Mouse (Mus musculus): Measurements from ENCODE around the gene C2cd4a.

C2cd4a gene

DNA sequence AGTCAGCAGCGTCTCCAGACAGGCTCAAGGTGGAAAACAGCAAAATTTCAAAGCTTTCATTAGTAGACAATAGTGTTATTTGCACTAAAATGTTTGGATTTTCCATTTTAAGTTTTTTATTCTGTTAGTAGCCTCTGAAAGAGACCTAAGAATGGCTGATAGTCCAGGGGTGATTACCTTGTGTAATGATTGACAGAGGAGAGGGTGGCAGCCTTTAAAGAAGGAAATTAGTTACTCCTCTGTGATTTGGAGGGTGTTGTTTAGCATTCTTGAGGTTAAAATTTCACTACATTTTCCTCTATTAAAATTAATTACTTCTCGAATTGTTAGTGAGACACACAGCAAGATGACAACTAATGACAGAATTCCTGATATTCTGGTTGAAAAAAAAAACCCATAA is 5.2 kb upstream of the C2cd4a start:
- ATAC-seq (ENCODE audit: insufficient number of reproducible peaks, low FRiP score, low TSS enrichment), result no peak

DNA sequence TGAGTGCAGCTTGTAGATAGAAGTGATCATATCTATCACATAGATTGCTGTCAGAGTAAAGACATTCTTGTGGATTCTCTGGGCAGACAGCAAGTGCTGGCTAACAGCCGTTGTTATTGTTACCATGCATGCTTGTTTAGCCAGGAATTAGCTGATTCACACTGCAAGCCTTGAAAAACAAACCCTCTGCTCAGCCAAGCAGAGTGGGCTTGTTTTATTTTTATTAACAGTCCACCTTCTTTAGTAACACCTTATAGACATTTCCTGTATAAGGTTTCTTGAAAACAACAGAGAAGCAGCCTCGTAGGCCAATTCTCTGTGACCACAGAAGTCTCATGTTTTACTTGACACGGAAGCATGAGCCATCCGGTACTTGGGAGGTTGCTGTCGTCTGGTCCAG is 2.4 kb upstream of the C2cd4a start:
- no peak for ATAC-seq (ENCODE audit: insufficient number of reproducible peaks, low FRiP score, low TSS enrichment)

DNA sequence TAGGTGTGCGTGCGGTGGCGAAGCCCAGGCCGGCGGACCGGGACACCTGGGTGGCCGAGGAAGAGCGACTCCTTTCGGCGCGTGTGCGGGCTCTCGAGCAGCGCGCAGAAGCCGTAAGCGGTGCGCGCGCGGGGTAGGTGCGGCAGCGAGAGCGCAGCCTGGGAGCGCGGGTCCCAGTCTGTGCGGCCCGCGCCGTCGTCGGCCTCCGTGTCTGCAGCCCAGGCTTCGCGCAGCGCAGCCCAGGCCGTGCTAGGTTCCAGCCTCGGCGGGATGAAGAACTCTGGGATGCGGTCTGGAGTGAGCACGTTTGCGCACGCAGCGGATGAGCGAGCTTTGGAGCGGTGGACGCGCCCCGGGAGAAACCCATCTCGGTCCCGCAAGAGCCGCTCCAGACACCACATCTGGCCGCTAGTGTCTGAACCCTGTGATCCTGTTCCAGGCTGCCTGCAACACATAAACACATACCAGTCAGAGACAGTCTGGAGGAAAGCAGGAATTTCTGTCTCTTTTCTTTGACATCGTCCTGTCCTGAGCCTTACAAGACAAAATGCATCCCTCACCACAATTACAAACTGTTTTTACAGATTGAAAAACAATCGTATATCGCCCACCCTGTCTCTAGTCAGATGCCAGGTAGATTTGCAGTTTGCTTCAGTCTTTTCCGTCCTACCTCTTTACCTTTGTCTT is 628 bp downstream of the C2cd4a start:
- ATAC-seq (ENCODE audit: insufficient number of reproducible peaks, low FRiP score, low TSS enrichment), result peak; percentile 51; the same call in 1 of the 2 replicates

DNA sequence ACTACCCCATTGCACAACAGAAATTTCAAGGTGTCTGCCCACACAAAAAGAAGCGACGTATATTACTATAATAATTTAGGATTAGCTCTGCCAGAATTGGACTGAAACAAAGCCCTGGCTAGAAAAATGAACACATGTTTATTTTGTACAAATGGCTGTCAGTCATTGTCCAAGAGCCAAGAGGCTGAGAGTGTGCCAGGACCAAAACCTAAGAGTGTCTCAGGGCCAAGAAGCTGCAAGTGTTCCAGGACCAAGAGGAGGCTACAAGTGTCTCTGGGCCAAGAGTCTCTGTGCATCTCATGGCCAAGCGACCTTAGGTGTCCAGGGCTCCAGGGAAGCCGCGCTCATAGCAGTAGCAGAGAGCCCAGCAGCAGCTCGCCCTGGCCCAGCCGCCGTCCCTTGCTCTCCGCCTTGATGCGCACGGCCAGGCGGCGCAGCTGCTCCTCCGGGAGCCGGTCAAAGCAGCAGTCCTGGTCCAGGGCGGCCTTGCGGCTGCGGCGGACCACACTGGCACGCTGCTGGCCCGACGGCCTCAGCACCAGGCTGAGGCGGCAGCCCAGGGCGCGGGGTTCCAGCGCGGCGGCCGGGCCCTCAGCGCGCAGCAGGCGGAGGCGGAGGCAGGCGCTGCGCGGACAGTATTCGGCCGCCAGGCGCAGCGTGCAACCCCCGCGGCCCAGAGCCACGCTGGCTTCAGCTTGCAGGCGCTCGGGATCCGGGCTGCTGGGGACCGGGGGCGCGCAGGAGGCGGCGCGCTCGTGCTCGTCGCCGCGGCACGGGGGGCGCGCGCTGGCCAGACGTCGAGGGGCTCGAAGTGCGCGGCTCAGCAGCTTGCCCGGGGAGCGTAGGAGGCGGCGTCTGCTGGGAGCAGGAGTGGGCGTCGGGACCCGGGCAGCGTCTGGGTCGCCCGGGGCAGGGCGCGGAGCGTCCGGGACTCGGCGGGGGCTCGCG is 1.4 kb downstream of the C2cd4a start:
- ATAC-seq (ENCODE audit: insufficient number of reproducible peaks, low FRiP score, low TSS enrichment), result peak; percentile 80; the same call in 1 of the 2 replicates

DNA sequence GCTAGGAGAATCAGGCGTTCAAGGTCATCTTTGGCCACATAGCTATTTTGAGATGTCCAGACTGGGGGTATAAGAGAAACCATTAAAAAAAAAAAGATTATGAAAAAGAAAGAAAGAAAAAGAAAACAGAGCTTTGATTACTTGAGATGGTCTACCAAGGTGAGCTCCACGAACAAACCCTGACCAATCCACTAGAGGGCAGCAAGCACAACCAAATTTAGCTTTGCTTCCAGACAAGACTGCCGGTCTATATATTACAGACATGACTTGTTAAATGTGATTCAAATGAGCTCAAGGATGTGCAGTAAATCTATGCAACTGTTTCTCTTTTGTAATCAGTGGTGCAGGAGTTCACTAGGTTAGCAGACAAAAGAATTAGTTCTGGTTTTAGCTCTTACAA is 3.9 kb downstream of the C2cd4a start:
- no peak for ATAC-seq (ENCODE audit: insufficient number of reproducible peaks, low FRiP score, low TSS enrichment)

DNA sequence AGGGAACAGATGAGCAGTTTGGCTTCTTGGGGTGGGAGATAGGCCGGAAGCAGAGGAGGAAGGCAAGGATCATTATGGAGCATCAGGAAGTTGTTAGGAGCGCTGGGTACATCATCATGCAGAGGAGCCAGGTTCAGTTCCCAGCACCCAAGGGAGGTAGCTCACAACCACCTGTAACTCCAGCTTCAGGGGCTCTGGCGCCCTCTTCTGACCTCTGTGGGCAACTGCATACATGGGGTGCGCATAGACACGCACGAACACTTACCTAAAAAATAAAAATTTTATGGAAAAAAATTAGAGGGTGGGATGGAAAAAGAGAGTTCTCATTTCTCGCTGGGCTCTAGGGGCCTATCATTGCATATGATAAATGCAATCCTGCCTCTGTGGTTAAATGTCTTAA is 6.6 kb downstream of the C2cd4a start:
- no peak for ATAC-seq (ENCODE audit: insufficient number of reproducible peaks, low FRiP score, low TSS enrichment)

DNA sequence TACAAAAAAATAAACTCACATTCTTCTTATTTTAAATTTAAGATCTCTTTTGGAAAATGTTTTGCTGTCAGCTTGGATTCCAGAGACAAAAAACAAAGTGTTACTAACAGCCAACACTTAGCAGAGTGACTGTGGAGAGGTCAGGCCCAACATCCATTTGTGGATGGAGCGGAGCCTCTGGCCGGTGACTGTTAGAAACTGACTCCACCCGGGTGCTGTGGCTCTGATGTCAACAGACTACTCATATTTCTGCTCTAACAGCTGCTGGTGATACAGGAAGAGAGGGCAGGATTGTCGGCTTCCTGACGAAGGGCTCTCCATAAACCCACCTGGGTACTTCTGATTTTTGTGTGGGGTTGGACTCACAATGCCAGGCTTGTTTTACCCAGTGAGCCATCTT is 9.0 kb downstream of the C2cd4a start:
- ATAC-seq (ENCODE audit: insufficient number of reproducible peaks, low FRiP score, low TSS enrichment), result no peak

- no peak for ATAC-seq (ENCODE audit: insufficient number of reproducible peaks, low FRiP score, low TSS enrichment)
These were observed 13.5 kb downstream of the C2cd4a start for GRCm38 (mm10) chr9:67818668-67818950.

DNA sequence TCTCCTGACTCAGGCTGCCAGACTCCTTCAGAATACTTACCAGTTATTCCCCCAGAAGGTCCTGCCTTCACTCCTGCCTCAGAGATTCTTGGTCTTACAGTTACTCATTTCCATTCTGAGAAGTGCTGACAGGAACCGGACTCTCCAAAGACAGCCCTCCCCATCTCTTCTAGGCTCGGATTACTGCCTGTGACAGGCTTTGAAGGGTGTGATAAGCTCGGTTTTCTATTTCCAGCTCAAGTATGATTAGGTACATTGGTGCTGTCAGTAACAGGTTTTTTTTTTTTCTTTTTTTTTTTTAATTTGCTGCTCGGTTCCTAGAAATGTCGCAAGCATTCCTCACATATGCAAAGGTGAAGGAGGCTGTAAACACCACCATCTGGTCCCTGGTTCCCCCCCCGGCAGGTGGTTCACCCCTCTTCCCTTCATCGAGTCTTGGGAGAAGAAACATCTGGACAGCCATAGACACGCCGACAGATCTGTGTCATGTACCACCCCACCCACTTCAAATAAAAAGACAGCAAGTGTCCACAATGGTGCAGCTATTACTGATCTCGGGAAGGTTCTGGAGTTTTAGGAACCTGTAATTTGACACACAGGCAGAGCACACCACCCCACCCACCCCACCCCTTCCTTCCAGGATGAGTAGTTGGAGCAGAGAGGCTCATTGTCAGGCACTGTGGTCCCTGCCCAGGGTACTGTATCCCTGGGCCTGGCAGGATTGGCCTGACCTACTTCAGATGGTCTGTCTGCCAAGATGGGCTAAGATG is 14.0 kb downstream of the C2cd4a start:
- no peak for ATAC-seq (ENCODE audit: insufficient number of reproducible peaks, low FRiP score, low TSS enrichment)

DNA sequence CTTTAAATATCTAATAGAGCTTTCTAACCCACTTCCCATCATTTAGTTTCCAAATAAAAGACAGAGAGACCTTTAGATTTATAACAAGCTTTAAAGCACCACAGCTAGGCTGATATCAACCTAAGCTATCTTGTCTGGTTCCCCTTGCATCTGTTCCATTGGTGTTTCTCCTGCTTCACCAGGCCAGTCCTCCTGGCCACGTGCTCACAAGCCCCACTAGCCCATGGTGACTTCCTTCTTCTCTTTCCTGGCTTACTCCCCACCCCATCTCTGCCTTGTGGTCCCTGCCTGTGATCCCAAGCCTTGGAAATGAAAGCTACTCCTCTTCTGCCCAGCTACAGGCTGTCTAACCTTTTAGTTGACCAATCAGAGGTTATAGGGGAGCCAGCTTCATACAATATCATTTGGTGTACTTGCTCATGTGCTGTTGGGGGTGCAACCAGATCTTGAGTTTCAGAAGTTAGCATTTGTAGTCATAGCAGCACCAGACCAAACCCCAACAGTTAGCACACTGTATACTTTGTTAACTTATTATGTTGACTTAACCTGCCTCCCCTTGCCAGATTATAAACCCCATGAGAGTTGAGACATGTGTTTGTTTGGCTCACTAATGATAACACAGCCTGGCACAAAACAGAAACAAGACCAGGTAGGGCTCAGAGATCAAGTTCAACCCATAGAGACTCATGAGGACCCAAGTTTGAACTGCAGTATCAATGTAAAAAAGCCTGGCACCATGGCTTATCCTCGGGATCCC is 15.8 kb downstream of the C2cd4a start:
- ATAC-seq (ENCODE audit: insufficient number of reproducible peaks, low FRiP score, low TSS enrichment), result no peak

GRCm38 (mm10) chr9:67813665-67814337 is 18.3 kb downstream of the C2cd4a start:
- no peak for ATAC-seq (ENCODE audit: insufficient number of reproducible peaks, low FRiP score, low TSS enrichment)

GRCm38 (mm10) chr9:67813171-67813570 is 19.0 kb downstream of the C2cd4a start:
- no peak for ATAC-seq (ENCODE audit: insufficient number of reproducible peaks, low FRiP score, low TSS enrichment)

DNA sequence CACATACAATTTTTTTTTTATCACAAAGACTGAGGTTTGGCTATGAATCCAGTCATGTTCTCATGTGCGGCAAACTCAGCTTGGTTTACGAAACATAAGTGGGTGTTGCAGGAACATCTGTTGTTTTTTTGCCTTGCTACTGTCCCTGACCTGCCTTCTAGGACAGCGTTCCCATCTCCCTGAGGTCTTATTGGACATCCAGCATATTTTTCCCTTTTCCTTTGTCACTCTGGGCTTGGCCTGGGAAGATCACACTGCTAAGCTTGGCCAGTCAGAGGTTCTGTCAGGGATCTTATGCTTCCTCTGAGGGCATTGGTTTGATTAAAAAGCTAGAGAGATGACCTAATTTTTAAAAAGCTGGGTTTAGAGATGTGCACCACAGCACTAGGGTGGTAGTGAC is 21.0 kb downstream of the C2cd4a start:
- no peak for ATAC-seq (ENCODE audit: insufficient number of reproducible peaks, low FRiP score, low TSS enrichment)

- ATAC-seq (ENCODE audit: insufficient number of reproducible peaks, low FRiP score, low TSS enrichment), result no peak
These were observed 21.6 kb downstream of the C2cd4a start for GRCm38 (mm10) chr9:67810527-67810926.

DNA sequence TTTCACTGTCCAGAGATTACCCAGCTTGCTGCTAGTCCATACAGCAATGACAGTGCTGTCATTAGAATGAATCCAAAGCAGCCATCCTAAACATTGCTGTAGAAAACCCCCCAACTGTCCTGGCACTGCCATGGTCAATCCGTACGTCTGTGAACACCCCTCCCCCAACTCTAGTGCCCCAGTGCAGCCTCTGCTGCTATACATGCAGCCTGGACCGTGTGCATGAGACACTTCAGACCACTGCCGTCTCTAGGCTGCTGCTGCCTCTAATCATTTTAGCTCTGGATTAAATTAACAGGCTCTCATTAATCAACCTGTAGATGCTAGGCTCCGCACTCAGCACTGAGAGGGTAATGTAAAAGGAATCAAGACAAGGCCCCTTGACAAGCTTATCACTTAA is 25.1 kb downstream of the C2cd4a start:
- ATAC-seq (ENCODE audit: insufficient number of reproducible peaks, low FRiP score, low TSS enrichment), result no peak

GRCm38 (mm10) chr9:67802241-67802640 is 29.9 kb downstream of the C2cd4a start:
- no peak for ATAC-seq (ENCODE audit: insufficient number of reproducible peaks, low FRiP score, low TSS enrichment)

DNA sequence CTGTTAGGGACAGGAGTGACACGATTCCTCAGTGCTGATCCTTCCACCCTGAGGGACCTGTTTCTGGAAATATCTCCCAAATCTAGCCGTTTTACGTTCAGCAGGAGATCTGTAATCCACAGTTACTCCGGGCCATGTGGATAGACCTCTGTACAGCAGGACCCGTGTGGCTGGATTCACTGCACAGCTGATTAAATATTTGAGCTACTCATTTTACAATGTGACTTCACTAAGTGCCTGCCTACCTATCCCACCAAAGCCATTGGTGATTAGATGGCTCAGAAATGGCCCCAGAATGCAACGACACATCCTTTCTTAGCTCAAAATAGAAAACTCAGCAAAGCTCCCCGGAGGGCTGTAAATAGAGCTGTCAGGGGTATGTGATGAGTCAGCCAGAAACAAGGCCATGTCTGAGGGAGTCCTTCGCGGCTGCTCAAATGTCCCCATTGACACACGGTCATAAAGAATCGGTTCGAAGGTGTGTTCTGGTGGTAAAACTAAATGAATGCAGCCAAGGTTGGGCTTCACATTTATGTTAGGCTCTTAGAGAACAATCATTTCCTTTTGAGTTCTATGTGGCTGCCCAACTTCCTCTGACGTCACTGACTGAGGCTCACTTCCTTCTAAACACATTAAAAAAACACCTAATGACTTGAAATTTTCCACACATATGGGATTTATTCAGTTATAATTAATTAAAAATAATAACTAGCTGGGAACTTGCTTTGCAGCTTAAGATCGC is 32.9 kb downstream of the C2cd4a start:
- no peak for ATAC-seq (ENCODE audit: insufficient number of reproducible peaks, low FRiP score, low TSS enrichment)

GRCm38 (mm10) chr9:67795205-67795675 is 36.9 kb downstream of the C2cd4a start:
- no peak for ATAC-seq (ENCODE audit: insufficient number of reproducible peaks, low FRiP score, low TSS enrichment)

GRCm38 (mm10) chr9:67794668-67795067 is 37.5 kb downstream of the C2cd4a start:
- ATAC-seq (ENCODE audit: insufficient number of reproducible peaks, low FRiP score, low TSS enrichment), result no peak

Data from cerebellum, adult (tissue).